Mouse (Mus musculus) thymus, adult 2 months (tissue): ENCODE measurements around the gene Paxx. TPM values are rescaled to one million over a fixed set of nuclear protein-coding genes. Genes with fewer than 3 reads are reported as not detected.

Source experiments
- DNase-seq: peaks from one replicate; pipeline ENCODE4 v3.0.0; 2021
- H3K27ac ChIP-seq: fragments of 200-500 bp; 2 replicates; pipeline ENCODE4 v1.5.1; 2012; ENCODE audit warnings: low read length, control low read depth; ENCODE audit not compliant: control insufficient read depth, insufficient read depth
- H3K27me3 ChIP-seq: fragments of 200-500 bp; 2 replicates; pipeline ENCODE4 v1.6.1; 2012; ENCODE audit warnings: mild to moderate bottlenecking, low read length, moderate library complexity, mixed read lengths; ENCODE audit not compliant: control insufficient read depth, insufficient read depth
- H3K36me3 ChIP-seq: fragments of 200-500 bp; 2 replicates; pipeline ENCODE4 v1.6.1; 2012; ENCODE audit warnings: mild to moderate bottlenecking, low read length, moderate library complexity; ENCODE audit not compliant: control insufficient read depth, insufficient read depth
- H3K4me1 ChIP-seq: fragments of 200-500 bp; replicated peaks from 2 replicates; pipeline ENCODE4 v1.6.1; 2012; ENCODE audit warnings: low read length; ENCODE audit not compliant: control insufficient read depth, insufficient read depth
- H3K4me3 ChIP-seq: fragments of 200-500 bp; 2 replicates; pipeline ENCODE4 v1.5.1; 2012; ENCODE audit warnings: mild to moderate bottlenecking, low read length, control low read depth, moderate library complexity; ENCODE audit not compliant: control insufficient read depth, insufficient read depth
- CTCF ChIP-seq: fragments of 200-500 bp; IDR thresholded peaks from 2 replicates; pipeline ENCODE4 v1.5.1; 2012; ENCODE audit warnings: mild to moderate bottlenecking, control low read depth, low read length, moderate library complexity, borderline replicate concordance; ENCODE audit not compliant: control insufficient read depth, poor library complexity, insufficient read depth; ENCODE audit errors: extremely low read depth
- POLR2A ChIP-seq: fragments of 200-500 bp; IDR thresholded peaks from 2 replicates; pipeline ENCODE4 v1.6.1; 2012; ENCODE audit warnings: mild to moderate bottlenecking, low read length, control low read depth, moderate library complexity; ENCODE audit not compliant: control insufficient read depth, poor library complexity, insufficient read depth; ENCODE audit errors: extremely low read depth
- WGBS: fragments of 180-500 bp; shearing (Covaris S2); methylation state at CpG from one replicate; pipeline ENCODE4 v1.1.7; 2018; 5-methylcytosine and 5-hydroxymethylcytosine counted together
- polyA plus RNA-seq: library from polyadenylated mRNA; depleted of rRNA; stranded (reverse); fragments of >200 nt; gene quantifications from 2 replicates; pipeline ENCODE4 v1.2.3, GENCODE M21; 2012

Gene Paxx
- polyA plus RNA-seq, 1 experiment: 192 TPM

GRCm38 (mm10) chr2:25501593-25502486 lies 40.9 kb upstream of the Paxx start, which contains the start of gene C8g:
C8g (minus strand) TSS chr2:25501719.
- peak within 1 kb of the TSS; percentile 25; the same call in 1 of the 2 replicates for H3K27ac ChIP-seq
- DNase-seq: no peak
- 0 out of 2 replicates have a peak, but pooled peaks have one; percentile 23 for TF ChIP-seq CTCF
- no peak for TF ChIP-seq POLR2A
- WGBS: 82% methylated on average over 20 of the region's 20 CpGs
- H3K4me1 ChIP-seq: peaks cover 29% of the 10 kb centered on the region
- H3K27me3 ChIP-seq: no peaks in the 10 kb centered on the region
- H3K4me3 ChIP-seq: peak within 1 kb of the TSS; percentile 97
- 0 out of 2 replicates have a peak, but pooled peaks cover 3% of the 10 kb centered on the region for H3K36me3 ChIP-seq

GRCm38 (mm10) chr2:25500576-25501405 lies 39.9 kb upstream of the Paxx start, which contains the start of gene Fbxw5:
Fbxw5 (plus strand) TSS chr2:25500750.
- H3K27me3 ChIP-seq: no peaks in the 10 kb centered on the region
- peak; percentile 75 for DNase-seq
- H3K4me3 ChIP-seq: peak within 1 kb of the TSS; percentile 97
- peaks cover 29% of the 10 kb centered on the region for H3K4me1 ChIP-seq
- H3K27ac ChIP-seq: peak within 1 kb of the TSS; percentile 33; the same call in 1 of the 2 replicates
- WGBS: under 1% methylated on average over 40 of the region's 44 CpGs
- 0 out of 2 replicates have a peak, but pooled peaks cover 3% of the 10 kb centered on the region for H3K36me3 ChIP-seq
- TF ChIP-seq CTCF: no peak
- peak; percentile 58; the same call in 1 of the 2 replicates for TF ChIP-seq POLR2A

GRCm38 (mm10) chr2:25500071-25500575 lies 39.2 kb upstream of the Paxx start:
- Histone ChIP-seq H3K36me3 (0 out of 2 replicates have a peak, but pooled peaks cover 3% of the 10 kb centered on the region), H3K4me1 (peaks cover 29% of the 10 kb centered on the region), H3K4me3 (peak overlapping the region; percentile 47), H3K27me3 (no peaks in the 10 kb centered on the region), H3K27ac (peak overlapping the region; percentile 33; the same call in 1 of the 2 replicates)
- TF ChIP-seq POLR2A (no peak), CTCF (no peak)
- 69% methylated on average over 6 of the region's 6 CpGs for WGBS
- no peak for DNase-seq

GRCm38 (mm10) chr2:25498622-25499478 lies 38.0 kb upstream of the Paxx start:
- Histone ChIP-seq H3K4me1 (peaks cover 29% of the 10 kb centered on the region), H3K27ac (no peak overlapping the region), H3K27me3 (no peaks in the 10 kb centered on the region), H3K4me3 (no peak overlapping the region), H3K36me3 (no peaks in the 10 kb centered on the region)
- DNase-seq: no peak
- TF ChIP-seq POLR2A (no peak), CTCF (no peak)
- WGBS: 86% methylated on average over 15 of the region's 15 CpGs

- no peak for TF ChIP-seq CTCF
- no peak for TF ChIP-seq POLR2A
- WGBS: 26% methylated on average over 6 of the region's 6 CpGs
- H3K36me3 ChIP-seq: no peaks in the 10 kb centered on the region
- no peaks in the 10 kb centered on the region for H3K27me3 ChIP-seq
- DNase-seq: no peak
- H3K4me3 ChIP-seq: no peak overlapping the region
- 0 out of 2 replicates have a peak overlapping the region, but pooled peaks have one; percentile 25 for H3K27ac ChIP-seq
- H3K4me1 ChIP-seq: peaks cover 29% of the 10 kb centered on the region
Measured at GRCm38 (mm10) chr2:25497846-25498575, 37.1 kb upstream of the Paxx start.
